Mouse (Mus musculus) left cerebral cortex, adult 2 months (tissue): ENCODE results near the gene P4hb. TPM values are rescaled to one million over a fixed set of nuclear protein-coding genes. Genes with fewer than 3 reads are reported as not detected.
A peak's percentile ranks its signal among the peaks of the same experiment; 100 is the strongest.

Source experiments
- DNase-seq, 2 experiments: peaks; one replicate each; pipeline ENCODE4 v3.0.0; 2021 to 2022; ENCODE audit warnings: low spot score in 2 of 2, mixed read lengths in 1 of 2; ENCODE audit errors: extremely low spot score in 1 of 2
- H3K27ac ChIP-seq: fragments of 200-600 bp; 2 replicates; pipeline ENCODE4 v1.8.1; 2022
- H3K4me3 ChIP-seq: fragments of 200-600 bp; 2 replicates; pipeline ENCODE4 v1.8.1; 2022
- CTCF ChIP-seq: fragments of 200-600 bp; IDR thresholded peaks from 2 replicates; pipeline ENCODE4 v1.8.1; 2022; ENCODE audit warnings: antibody characterized with exemption, mild to moderate bottlenecking, moderate library complexity
- intact Hi-C: fragments of 180-260 bp; cut with DNase I; formaldehyde crosslinking; loops from one replicate; pipeline ENCODE4 v1.15.1; 2025
- total RNA-seq, 2 experiments: library from RNA; stranded (reverse); gene quantifications; 2 replicates each; pipeline ENCODE4 v1.2.3; 2021

P4hb gene
- total RNA-seq, 2 experiments from 2014 or later = 114 to 120 TPM

DNA sequence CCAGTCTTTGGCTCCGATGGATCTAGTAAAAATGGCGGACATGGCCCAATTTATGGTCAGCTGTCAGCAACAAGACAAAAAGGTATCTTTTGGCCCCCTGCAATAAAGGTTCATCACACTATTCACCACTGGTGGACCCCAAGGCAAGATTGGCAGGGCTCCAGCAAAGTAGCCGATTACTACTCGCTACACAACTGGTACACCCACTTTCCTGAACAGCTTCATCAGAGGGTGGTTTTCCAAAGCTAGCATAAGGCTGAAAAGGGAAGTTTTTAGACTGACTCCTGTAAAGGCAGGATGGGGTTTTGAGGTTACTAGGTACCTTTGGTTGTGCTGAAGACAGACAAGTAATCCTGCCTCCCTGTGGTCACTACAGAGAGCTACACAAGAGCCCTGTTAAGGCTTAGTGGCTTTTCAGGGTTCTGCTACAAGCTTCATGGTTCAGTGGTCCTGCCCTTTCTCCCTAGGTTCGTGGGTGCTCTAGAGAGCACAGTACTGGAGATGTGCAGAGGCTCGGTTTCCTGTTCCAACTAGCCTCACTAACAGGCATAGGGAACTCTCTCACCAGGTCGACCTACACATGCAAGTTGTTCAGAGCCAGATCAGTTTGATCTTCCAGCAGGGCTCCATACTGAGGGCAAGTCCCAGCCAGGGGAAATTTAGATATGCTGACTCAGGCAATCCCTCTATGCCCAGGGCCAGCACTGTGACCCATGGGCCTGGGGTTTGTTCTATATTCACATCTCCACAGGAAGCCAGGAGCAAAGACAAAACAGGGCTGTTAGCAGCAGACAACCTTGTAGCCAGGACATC, 4.4 kb upstream of the P4hb start:
- TF ChIP-seq CTCF = peak; percentile 57
- no peak for DNase-seq
- Histone ChIP-seq H3K27ac (no peak overlapping the region), H3K4me3 (no peak overlapping the region)
- intact Hi-C loops = loop anchor here (2.0 kb wide), 1 partner anchor 93 kb away; the partner anchor contains the start of gene Mrpl12

- Histone ChIP-seq H3K27ac (no peak overlapping the region), H3K4me3 (no peak overlapping the region)
- TF ChIP-seq CTCF = no peak
- no peak for DNase-seq
- intact Hi-C loops = loop anchor here (2.0 kb wide), 1 partner anchor 92 kb away; the partner anchor contains the start of gene Mrpl12
Measured at GRCm38 (mm10) chr11:120576365-120576981, 3.4 kb upstream of the P4hb start.

DNA sequence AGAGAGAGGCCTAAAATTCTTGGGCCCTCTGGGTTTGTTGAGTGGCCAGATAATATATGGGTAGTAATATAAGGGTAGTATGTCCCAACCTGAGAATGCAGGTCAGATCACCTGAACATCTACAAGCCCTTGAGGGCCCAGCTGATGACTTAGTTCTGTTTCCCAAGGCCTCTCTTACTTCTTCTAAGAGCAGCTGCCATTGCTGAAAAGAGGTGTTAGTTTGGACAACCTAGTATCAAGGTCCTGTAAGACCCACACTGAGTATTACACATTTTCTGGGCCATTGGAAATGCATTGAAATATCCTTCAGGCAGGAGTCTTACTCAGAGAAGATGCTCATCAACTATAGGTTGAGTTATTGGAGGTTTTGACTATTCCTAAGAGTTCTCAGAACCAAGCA, 2.9 kb upstream of the P4hb start:
- no peak overlapping the region for H3K4me3 ChIP-seq
- H3K27ac ChIP-seq = no peak overlapping the region
- intact Hi-C loops = loop anchor here (2.0 kb wide), 1 partner anchor 91 kb away; the partner anchor contains the start of gene Mrpl12
- no peak for TF ChIP-seq CTCF
- DNase-seq = no peak

DNA sequence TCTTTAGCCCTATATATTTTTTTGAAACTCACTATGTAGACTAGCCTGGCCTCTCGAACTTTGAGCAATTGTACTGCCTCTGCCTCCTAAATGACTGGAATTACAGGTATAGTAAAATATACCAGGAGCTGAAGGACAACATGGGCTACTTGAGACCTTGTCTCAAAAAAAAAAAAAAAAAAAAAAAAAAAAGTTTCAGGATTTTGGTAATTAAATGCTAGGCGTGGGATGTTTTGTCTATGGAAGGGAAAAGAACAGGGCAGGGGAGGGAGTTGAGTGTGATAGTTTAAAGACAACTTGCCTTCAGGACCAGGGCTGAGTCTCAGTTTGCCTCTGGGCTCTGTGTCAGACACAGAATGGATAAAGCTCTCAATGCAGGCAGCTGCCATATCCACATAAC, 2.0 kb upstream of the P4hb start:
- TF ChIP-seq CTCF = no peak
- intact Hi-C loops = no loop called here
- DNase-seq = no peak

GRCm38 (mm10) chr11:120574278-120574600, 1.2 kb upstream of the P4hb start:
- DNase-seq = no peak
- intact Hi-C loops = no loop called here
- no peak for TF ChIP-seq CTCF
- Histone ChIP-seq H3K27ac (no peak overlapping the region), H3K4me3 (peak overlapping the region; percentile 84; the same call in 1 of the 2 replicates)

More for the DNA sequence above, 2.0 kb upstream of the P4hb start:
- no peak overlapping the region for H3K4me3 ChIP-seq
- no peak overlapping the region for H3K27ac ChIP-seq

- H3K27ac ChIP-seq = peak overlapping the region; percentile 91
- intact Hi-C loops = loop anchor here (1.0 to 2.0 kb wide), 2 partner anchors 55 to 106 kb away; partner anchors contain the start of gene Arl16
- no peak for TF ChIP-seq CTCF
- H3K4me3 ChIP-seq = peak overlapping the region; percentile 84
- DNase-seq = no peak
Measured at GRCm38 (mm10) chr11:120573585-120574277, 678 bp upstream of the P4hb start.

DNA sequence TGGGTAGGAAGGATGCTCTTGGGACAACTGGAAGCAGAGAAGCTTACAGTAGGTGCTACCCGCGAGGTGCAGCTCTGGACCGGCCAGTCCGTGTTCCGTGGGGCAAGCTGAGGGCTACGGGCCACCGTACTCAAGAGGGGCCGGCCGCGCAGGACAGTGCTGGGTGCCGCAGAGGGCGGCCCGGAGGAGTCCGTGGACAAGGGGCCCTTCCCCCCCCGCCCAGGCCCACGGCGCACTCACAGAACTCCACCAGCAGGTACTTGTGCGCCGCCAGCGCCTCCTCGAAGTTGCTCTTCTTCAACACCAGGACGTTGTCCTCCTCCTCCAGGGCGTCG, 669 bp downstream of the P4hb start:
- intact Hi-C loops = loop anchor here (2.0 kb wide), 1 partner anchor 54 kb away; no protein-coding TSS in a partner anchor
- Histone ChIP-seq H3K4me3 (peak overlapping the region; percentile 84), H3K27ac (peak overlapping the region; percentile 89)
- DNase-seq = no peak
- TF ChIP-seq CTCF = no peak

- no peak for DNase-seq
- no peak for TF ChIP-seq CTCF
- Histone ChIP-seq H3K4me3 (peak overlapping the region; percentile 84), H3K27ac (peak overlapping the region; percentile 89)
- intact Hi-C loops = loop anchor here (2.0 kb wide), 1 partner anchor 53 kb away; no protein-coding TSS in a partner anchor
Measured at GRCm38 (mm10) chr11:120571754-120572416, 1.2 kb downstream of the P4hb start.

DNA sequence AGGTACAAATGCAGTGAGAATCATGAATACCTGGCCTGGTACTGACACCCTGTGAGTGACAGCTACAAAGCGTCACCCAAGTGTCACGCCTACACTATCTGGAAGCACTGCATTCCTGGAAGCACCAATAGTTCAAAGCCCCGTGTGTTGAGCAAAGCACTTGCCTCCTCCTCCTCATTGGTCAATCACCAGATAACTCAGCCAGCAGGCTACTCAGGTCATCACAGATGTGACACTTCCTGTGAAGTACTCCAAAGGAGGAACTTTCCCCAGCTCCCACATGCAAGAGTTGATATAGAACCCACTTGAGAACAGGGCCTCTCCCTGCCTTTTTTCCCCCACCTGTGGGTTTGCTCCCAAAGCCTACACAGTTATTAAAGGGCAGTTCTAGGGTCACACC, 1.9 kb downstream of the P4hb start:
- H3K27ac ChIP-seq = no peak overlapping the region
- H3K4me3 ChIP-seq = no peak overlapping the region
- intact Hi-C loops = no loop called here
- DNase-seq = no peak
- TF ChIP-seq CTCF = no peak

GRCm38 (mm10) chr11:120568324-120568723, 4.7 kb downstream of the P4hb start:
- TF ChIP-seq CTCF = no peak
- intact Hi-C loops = no loop called here
- no peak overlapping the region for H3K4me3 ChIP-seq
- no peak for DNase-seq
- no peak overlapping the region for H3K27ac ChIP-seq

DNA sequence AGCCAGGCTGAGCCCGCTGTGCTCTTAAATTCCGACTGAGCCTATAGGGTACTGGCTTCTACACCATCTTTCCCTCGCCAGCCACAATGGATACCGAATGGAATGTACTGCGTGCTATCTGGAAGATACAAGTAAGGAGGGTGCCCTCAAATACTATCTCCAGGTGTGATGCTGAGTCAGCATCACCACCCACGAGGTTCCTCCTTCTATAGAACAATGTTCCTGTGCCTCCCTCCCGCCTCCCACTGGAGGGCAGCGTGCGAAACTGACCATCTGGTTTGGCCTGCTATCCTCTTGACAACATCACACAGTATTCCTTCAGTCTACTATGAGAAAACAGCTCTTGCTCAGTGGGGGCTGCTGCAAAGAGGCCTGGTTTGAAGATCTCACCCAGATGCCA, 7.9 kb downstream of the P4hb start:
- intact Hi-C loops = no loop called here
- no peak for TF ChIP-seq CTCF

More for the DNA sequence above, 7.9 kb downstream of the P4hb start:
- DNase-seq = no peak
- H3K4me3 ChIP-seq = no peak overlapping the region
- H3K27ac ChIP-seq = no peak overlapping the region
